Mouse (Mus musculus) neural tube, embryonic 13.5 days (tissue): Measurements from ENCODE around the gene Bcl2l15. TPM values are rescaled to one million over a fixed set of nuclear protein-coding genes. Genes with fewer than 3 reads are reported as not detected.
"Not testable (repeated sequence)": the region's sequence is repeated elsewhere in the genome, so short reads cannot be mapped to it uniquely, and the experiment has no call there.

Experiments used
- ATAC-seq: fragments of 200-750 bp; cut with Nextera tagmentation; 2 replicates; pipeline ENCODE4 v1.8.0; 2017; ENCODE audit warnings: low read depth, mild to moderate bottlenecking, moderate TSS enrichment, moderate library complexity
- H3K27ac ChIP-seq: fragments of 300-500 bp; sonication (generic); replicated peaks from 2 replicates; pipeline ENCODE4 v1.5.1; 2015; ENCODE audit warnings: moderate library complexity, mild to moderate bottlenecking, inconsistent platforms
- H3K27me3 ChIP-seq: fragments of 300-500 bp; sonication (generic); 2 replicates; pipeline ENCODE4 v1.6.1; 2015; ENCODE audit warnings: mild to moderate bottlenecking, inconsistent platforms
- H3K36me3 ChIP-seq: fragments of 300-500 bp; sonication (generic); 2 replicates; pipeline ENCODE4 v1.6.1; 2015; ENCODE audit warnings: mild to moderate bottlenecking, inconsistent platforms
- H3K4me1 ChIP-seq: fragments of 300-500 bp; sonication (generic); replicated peaks from 2 replicates; pipeline ENCODE4 v1.6.1; 2015; ENCODE audit warnings: inconsistent platforms
- H3K4me2 ChIP-seq: fragments of 300-500 bp; sonication (generic); 2 replicates; pipeline ENCODE4 v1.6.1; 2015; ENCODE audit warnings: inconsistent platforms, mild to moderate bottlenecking, moderate library complexity
- H3K4me3 ChIP-seq: fragments of 300-500 bp; sonication (generic); 2 replicates; pipeline ENCODE4 v1.5.1; 2015; ENCODE audit warnings: mild to moderate bottlenecking, inconsistent platforms
- H3K9ac ChIP-seq: fragments of 300-500 bp; sonication (generic); 2 replicates; pipeline ENCODE4 v1.6.1; 2015; ENCODE audit warnings: moderate library complexity, mild to moderate bottlenecking, inconsistent platforms
- H3K9me3 ChIP-seq: fragments of 300-500 bp; sonication (generic); 2 replicates; pipeline ENCODE4 v1.6.1; 2016; ENCODE audit warnings: inconsistent platforms
- WGBS: fragments of 180-500 bp; shearing (Covaris S2); methylation state at CpG from one replicate; pipeline ENCODE4 v1.1.7; 2015; 5-methylcytosine and 5-hydroxymethylcytosine counted together
- polyA plus RNA-seq: library from polyadenylated mRNA; unstranded; fragments of >200 nt; fragmentation: Nextera tagmentation; extraction: Ambion mirVana; gene quantifications from 2 replicates; pipeline ENCODE4 v1.2.1, GENCODE M21; 2015

Bcl2l15 gene
- polyA plus RNA-seq, 1 experiment from 2014 or later, result 0.50 TPM

- Histone ChIP-seq H3K4me1 (no peaks in the 10 kb centered on the region), H3K9me3 (no peaks in the 10 kb centered on the region), H3K27ac (peak overlapping the region; percentile 25), H3K4me3 (no peak overlapping the region), H3K9ac (no peak overlapping the region), H3K27me3 (0 out of 2 replicates have a peak, but pooled peaks cover 1% of the 10 kb centered on the region), H3K36me3 (peaks cover 45% of the 10 kb centered on the region), H3K4me2 (no peak overlapping the region)
- no peak for ATAC-seq
- 83% methylated on average over 10 of the region's 10 CpGs for WGBS
Measured at GRCm38 (mm10) chr3:103801631-103802531, 30.5 kb upstream of the Bcl2l15 start.

- Histone ChIP-seq H3K36me3 (peaks cover 49% of the 10 kb centered on the region), H3K27ac (no peak overlapping the region), H3K4me1 (peaks cover 5% of the 10 kb centered on the region), H3K4me2 (no peak overlapping the region), H3K9me3 (no peaks in the 10 kb centered on the region), H3K4me3 (no peak overlapping the region), H3K9ac (no peak overlapping the region), H3K27me3 (no peaks in the 10 kb centered on the region)
- 88% methylated on average over 8 of the region's 8 CpGs for WGBS
- no peak for ATAC-seq
Measured at GRCm38 (mm10) chr3:103802861-103803260, 29.5 kb upstream of the Bcl2l15 start.

GRCm38 (mm10) chr3:103805671-103806070 is 26.7 kb upstream of the Bcl2l15 start:
- no peaks in the 10 kb centered on the region for H3K27me3 ChIP-seq
- 94% methylated on average over 1 of the region's 1 CpGs for WGBS
- no peak overlapping the region for H3K9ac ChIP-seq
- H3K4me2 ChIP-seq, result no peak overlapping the region
- H3K36me3 ChIP-seq, result peaks cover 48% of the 10 kb centered on the region
- H3K4me3 ChIP-seq, result no peak overlapping the region
- no peaks in the 10 kb centered on the region for H3K9me3 ChIP-seq
- H3K4me1 ChIP-seq, result peaks cover 20% of the 10 kb centered on the region
- ATAC-seq, result no peak
- H3K27ac ChIP-seq, result no peak overlapping the region

GRCm38 (mm10) chr3:103808891-103809798 is 23.3 kb upstream of the Bcl2l15 start, which contains the start of the genes Dclre1b, Ap4b1 and Gm43064:
Dclre1b (minus strand) TSS chr3:103809444.
Ap4b1 (plus strand) TSS chr3:103809520.
Gm43064 (plus strand) TSS chr3:103809573.
- peak within 1 kb of the TSS; percentile 91 for H3K27ac ChIP-seq
- H3K27me3 ChIP-seq, result no peaks in the 10 kb centered on the region
- no peaks in the 10 kb centered on the region for H3K9me3 ChIP-seq
- peak within 1 kb of the TSS; percentile 85 for H3K4me3 ChIP-seq
- H3K4me2 ChIP-seq, result peak within 1 kb of the TSS; percentile 85
- H3K9ac ChIP-seq, result peak within 1 kb of the TSS; percentile 88
- peak; percentile 98 for ATAC-seq
- peaks cover 20% of the 10 kb centered on the region for H3K4me1 ChIP-seq
- H3K36me3 ChIP-seq, result peaks cover 30% of the 10 kb centered on the region
- WGBS, result under 1% methylated on average over 60 of the region's 70 CpGs

- Histone ChIP-seq H3K4me2 (peak overlapping the region; percentile 85), H3K4me3 (peak overlapping the region; percentile 85), H3K36me3 (peaks cover 30% of the 10 kb centered on the region), H3K9ac (peak overlapping the region; percentile 88), H3K27ac (peak overlapping the region; percentile 91), H3K27me3 (no peaks in the 10 kb centered on the region), H3K4me1 (peaks cover 20% of the 10 kb centered on the region), H3K9me3 (no peaks in the 10 kb centered on the region)
- ATAC-seq, result peak; percentile 79
- 3% methylated on average over 13 of the region's 14 CpGs for WGBS
Measured at GRCm38 (mm10) chr3:103809799-103810150, 22.6 kb upstream of the Bcl2l15 start.

GRCm38 (mm10) chr3:103810967-103811366 is 21.4 kb upstream of the Bcl2l15 start:
- Histone ChIP-seq H3K27me3 (no peaks in the 10 kb centered on the region), H3K4me3 (no peak overlapping the region), H3K4me2 (no peak overlapping the region), H3K27ac (no peak overlapping the region), H3K4me1 (peaks cover 20% of the 10 kb centered on the region), H3K9me3 (no peaks in the 10 kb centered on the region), H3K36me3 (peaks cover 37% of the 10 kb centered on the region), H3K9ac (no peak overlapping the region)
- ATAC-seq, result no peak
- WGBS, result 92% methylated on average over 6 of the region's 6 CpGs

- H3K4me3 ChIP-seq, result no peak overlapping the region
- no peak overlapping the region for H3K27ac ChIP-seq
- no peaks in the 10 kb centered on the region for H3K4me1 ChIP-seq
- H3K4me2 ChIP-seq, result no peak overlapping the region
- no peaks in the 10 kb centered on the region for H3K27me3 ChIP-seq
- H3K9me3 ChIP-seq, result no peaks in the 10 kb centered on the region
- no peak overlapping the region for H3K9ac ChIP-seq
- ATAC-seq, result no peak
- peaks cover 9% of the 10 kb centered on the region for H3K36me3 ChIP-seq
Measured at GRCm38 (mm10) chr3:103827548-103827947, 4.9 kb upstream of the Bcl2l15 start.

GRCm38 (mm10) chr3:103829036-103829435 is 3.4 kb upstream of the Bcl2l15 start:
- no peak for ATAC-seq
- Histone ChIP-seq H3K27ac (no peak overlapping the region), H3K9ac (no peak overlapping the region), H3K36me3 (no peaks in the 10 kb centered on the region), H3K27me3 (no peaks in the 10 kb centered on the region), H3K4me1 (no peaks in the 10 kb centered on the region), H3K4me3 (no peak overlapping the region), H3K4me2 (no peak overlapping the region), H3K9me3 (no peaks in the 10 kb centered on the region)
- WGBS, result 87% methylated on average over 3 of the region's 3 CpGs

- H3K27me3 ChIP-seq, H3K9me3 ChIP-seq, H3K36me3 ChIP-seq, H3K27ac ChIP-seq, H3K4me1 ChIP-seq, H3K9ac ChIP-seq, ATAC-seq, H3K4me2 ChIP-seq, H3K4me3 ChIP-seq: not testable (repeated sequence)
- WGBS, result 69% methylated on average over 1 of the region's 1 CpGs
Measured at GRCm38 (mm10) chr3:103830681-103831080, 1.7 kb upstream of the Bcl2l15 start.

- no peak for ATAC-seq
- Histone ChIP-seq H3K27me3 (no peaks in the 10 kb centered on the region), H3K4me3 (no peak overlapping the region), H3K9ac (no peak overlapping the region), H3K27ac (no peak overlapping the region), H3K4me1 (no peaks in the 10 kb centered on the region), H3K9me3 (no peaks in the 10 kb centered on the region), H3K36me3 (no peaks in the 10 kb centered on the region), H3K4me2 (no peak overlapping the region)
- WGBS, result 88% methylated on average over 7 of the region's 7 CpGs
Measured at GRCm38 (mm10) chr3:103831146-103831545, 1.3 kb upstream of the Bcl2l15 start.

GRCm38 (mm10) chr3:103834001-103834400 is 1.6 kb downstream of the Bcl2l15 start:
- Histone ChIP-seq H3K9me3 (no peaks in the 10 kb centered on the region), H3K9ac (no peak overlapping the region), H3K36me3 (no peaks in the 10 kb centered on the region), H3K27ac (no peak overlapping the region), H3K27me3 (no peaks in the 10 kb centered on the region), H3K4me3 (no peak overlapping the region), H3K4me1 (no peaks in the 10 kb centered on the region), H3K4me2 (no peak overlapping the region)
- ATAC-seq, result no peak
- 93% methylated on average over 2 of the region's 2 CpGs for WGBS
